ENCODE assay signal across 23 mouse cellular contexts in the genomic region with DNA sequence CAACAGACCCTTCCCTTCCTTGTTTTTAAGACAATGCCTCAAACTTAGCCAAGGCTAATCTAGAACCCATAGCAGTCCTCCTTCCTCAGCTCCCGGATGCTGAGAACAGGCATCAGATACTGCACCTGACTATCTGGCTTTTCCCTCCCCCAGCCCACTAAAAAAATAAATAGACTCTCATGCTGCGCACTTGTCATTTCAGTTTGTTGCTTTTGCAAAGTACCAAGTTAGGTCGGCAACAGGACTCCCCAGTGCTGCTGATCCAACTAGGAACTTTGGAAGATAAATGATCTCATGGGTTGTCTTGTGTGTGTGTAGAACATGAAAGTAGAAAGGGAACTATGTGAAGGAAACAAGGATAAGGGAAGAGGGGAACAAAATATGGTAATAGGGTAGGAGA. TPM values are rescaled to one million over a fixed set of nuclear protein-coding genes. Genes with fewer than 3 reads are reported as not detected.
DNase-seq lines count a peak whose midpoint lies in the region; ATAC-seq and TF ChIP-seq lines count a peak whose summit lies in the region.
"Had no signal": no experiment of that assay in that cellular context is flagged by ENCODE, and none has a peak within 500 bp of the region (broad histone marks: within the 10 kb centered on the region; RNA-seq: fewer than 3 reads in every experiment).

No protein-coding gene starts in this region.

- TF ChIP-seq CTCF in lung, embryonic 14.5 days (IDR thresholded peaks at IDR 0.05; ENCODE audit: low read depth), result no peak
- TF ChIP-seq CTCF in MEL (IDR thresholded peaks at IDR 0.05 in 2 of 3, conservative IDR thresholded peaks at IDR 0.05 in 1 of 3; ENCODE audit: control insufficient read depth in 1 of 3, insufficient read depth in 1 of 3, low read depth in 2 of 3, low read length in 3 of 3, poor library complexity in 1 of 3, severe bottlenecking in 1 of 3), result no peak

- H3K4me1 ChIP-seq in heart, embryonic 14.5 days (ENCODE audit: control insufficient read depth in 2 of 2, insufficient read depth in 2 of 2, low read length in 2 of 2), result peaks cover 3 to 12% of the 10 kb centered on the region in 2 experiments
- H3K4me1 ChIP-seq in lung, embryonic 14.5 days (ENCODE audit: insufficient read depth), result 0 out of 2 replicates have a peak, but pooled peaks cover 3% of the 10 kb centered on the region
- peaks cover 0 to 22% of the 10 kb centered on the region in 2 experiments for H3K4me1 ChIP-seq in MEL (ENCODE audit: control insufficient read depth in 1 of 2, insufficient read depth in 2 of 2, low read length in 2 of 2)
- peaks cover 45% of the 10 kb centered on the region for H3K4me1 ChIP-seq in liver, embryonic 13.5 days (replicated peaks)

- TF ChIP-seq EP300 in MEL (IDR thresholded peaks at IDR 0.05; ENCODE audit: low read depth in 1 of 2, low read length in 2 of 2), result no peak

- H3K9ac ChIP-seq in heart, embryonic 14.5 days (ENCODE audit: low read length), result peak overlapping the region; percentile 100; the same call in 1 of the 2 replicates
- H3K9ac ChIP-seq in lung, embryonic 14.5 days, result no peak overlapping the region
- H3K9ac ChIP-seq in MEL (ENCODE audit: control insufficient read depth, low read depth, low read length, poor library complexity, severe bottlenecking), result peak overlapping the region; percentile 100
- peak overlapping the region; percentile 99; the same call in 1 of the 2 replicates for H3K9ac ChIP-seq in liver, embryonic 13.5 days

- H3K27me3 ChIP-seq in heart, embryonic 14.5 days (ENCODE audit: control insufficient read depth, insufficient read depth, low read length), result 0 out of 2 replicates have a peak, but pooled peaks cover 6% of the 10 kb centered on the region
- H3K27me3 ChIP-seq in lung, embryonic 14.5 days (ENCODE audit: insufficient read depth, low read length), result peaks cover 4% of the 10 kb centered on the region
- no peaks in the 10 kb centered on the region for H3K27me3 ChIP-seq in MEL (ENCODE audit: control insufficient read depth in 1 of 2, insufficient read depth in 2 of 2, low read length in 2 of 2)
- H3K27me3 ChIP-seq in liver, embryonic 13.5 days, result no peaks in the 10 kb centered on the region
- H3K27me3 ChIP-seq: Patski; stomach, embryonic 15.5 days had no signal

- no peak overlapping the region for H3K4me3 ChIP-seq in heart, embryonic 14.5 days (ENCODE audit: control insufficient read depth in 1 of 2, insufficient read depth in 1 of 2, low read depth in 1 of 2, low read length in 2 of 2)
- no peak overlapping the region for H3K4me3 ChIP-seq in lung, embryonic 14.5 days (ENCODE audit: low read depth, low read length)
- peak overlapping the region; percentile 69 to 78 for H3K4me3 ChIP-seq in MEL (ENCODE audit: control insufficient read depth in 1 of 2, insufficient read depth in 1 of 2, low read depth in 2 of 2, low read length in 2 of 2)
- 0 out of 2 replicates have a peak overlapping the region, but pooled peaks have one; percentile 98 for H3K4me3 ChIP-seq in liver, embryonic 13.5 days (replicated peaks)

- H3K9me3 ChIP-seq in heart, embryonic 14.5 days (ENCODE audit: control insufficient read depth, low read length), result no peaks in the 10 kb centered on the region
- no peaks in the 10 kb centered on the region for H3K9me3 ChIP-seq in lung, embryonic 14.5 days (ENCODE audit: low read depth, low read length)
- no peaks in the 10 kb centered on the region for H3K9me3 ChIP-seq in MEL (replicated peaks; ENCODE audit: insufficient read depth, low read length)
- 0 out of 2 replicates have a peak, but pooled peaks cover 4% of the 10 kb centered on the region for H3K9me3 ChIP-seq in liver, embryonic 13.5 days (replicated peaks)
- H3K9me3 ChIP-seq: stomach, embryonic 15.5 days had no signal

- H3K36me3 ChIP-seq in heart, embryonic 14.5 days (ENCODE audit: control insufficient read depth, insufficient read depth, low read length), result peaks cover 22% of the 10 kb centered on the region
- peaks cover 20% of the 10 kb centered on the region for H3K36me3 ChIP-seq in lung, embryonic 14.5 days (ENCODE audit: insufficient read depth)
- peaks cover 15 to 23% of the 10 kb centered on the region in 2 experiments for H3K36me3 ChIP-seq in MEL (ENCODE audit: control insufficient read depth in 1 of 2, insufficient read depth in 2 of 2, low read length in 2 of 2)
- peaks cover 22% of the 10 kb centered on the region for H3K36me3 ChIP-seq in liver, embryonic 13.5 days

- peaks cover 26% of the 10 kb centered on the region for H3K79me2 ChIP-seq in MEL (ENCODE audit: control insufficient read depth, insufficient read depth, low read length, poor library complexity)

- DNase-seq in heart, adult 18-20 months, result no peak
- DNase-seq in lung, embryonic 14.5 days, result no peak
- DNase-seq in lung, postnatal 10 days, result no peak
- DNase-seq in MEL (ENCODE audit: low read depth, low spot score), result peak; percentile 53
- DNase-seq in liver, embryonic 13.5 days, result no peak
- no peak for DNase-seq in gastrocnemius, adult 18-20 months (ENCODE audit: low spot score)
- DNase-seq: adrenal gland, adult 8-10 months; cerebellum, adult 8-10 months; heart, postnatal 4 days; kidney, adult 11 months; kidney, postnatal 10 days; layer of hippocampus, postnatal 36 days; lung, adult 2 months; midbrain, embryonic 14.5 days; thymus, adult 18-20 months had no signal

- 46% methylated on average over 3 of the region's 3 CpGs for WGBS in heart, embryonic 14.5 days
- WGBS in lung, embryonic 14.5 days, result 23% methylated on average over 3 of the region's 3 CpGs
- 66% methylated on average over 3 of the region's 3 CpGs for WGBS in liver, embryonic 13.5 days (ENCODE audit: insufficient replicate concordance)

- no peak overlapping the region for H3K27ac ChIP-seq in heart, embryonic 14.5 days (replicated peaks in 1 of 2; ENCODE audit: control insufficient read depth in 1 of 2, insufficient read depth in 1 of 2, low read depth in 2 of 2, low read length in 2 of 2)
- H3K27ac ChIP-seq in lung, embryonic 14.5 days (ENCODE audit: low read depth), result no peak overlapping the region
- no peak overlapping the region for H3K27ac ChIP-seq in MEL (ENCODE audit: control insufficient read depth, low read depth, low read length)
- no peak overlapping the region for H3K27ac ChIP-seq in liver, embryonic 13.5 days

- no peak for TF ChIP-seq POLR2A in MEL (IDR thresholded peaks at IDR 0.05; ENCODE audit: control insufficient read depth in 1 of 2, insufficient read depth in 1 of 2, low read depth in 1 of 2, low read length in 2 of 2, poor library complexity in 1 of 2)

- ATAC-seq in heart, embryonic 14.5 days (ENCODE audit: insufficient number of reproducible peaks, insufficient read depth, low FRiP score, low read depth), result no peak
- no peak for ATAC-seq in lung, embryonic 14.5 days (ENCODE audit: insufficient read depth)
- no peak for ATAC-seq in liver, embryonic 13.5 days (ENCODE audit: low read depth)
- no peak for ATAC-seq in frontal cortex, adult (ENCODE audit: low TSS enrichment)
- ATAC-seq: forebrain, embryonic 16.5 days; hindbrain, postnatal 0 days had no signal

- TF ChIP-seq RAD21 in MEL (IDR thresholded peaks at IDR 0.05; ENCODE audit: low read depth, low read length), result no peak

- H3K4me2 ChIP-seq in heart, embryonic 14.5 days (ENCODE audit: low read length), result peak overlapping the region; percentile 86; the same call in 1 of the 2 replicates
- H3K4me2 ChIP-seq in lung, embryonic 14.5 days, result peak overlapping the region; percentile 89; the same call in 1 of the 2 replicates
- peak overlapping the region; percentile 82 for H3K4me2 ChIP-seq in liver, embryonic 13.5 days

TF ChIP-seq in MEL, 35 proteins besides CTCF, POLR2A, EP300 and RAD21 (continues in another document):
- TF ChIP-seq HCFC1 (IDR thresholded peaks at IDR 0.05; ENCODE audit: low read depth, low read length), result no peak
- no peak for TF ChIP-seq TBP (IDR thresholded peaks at IDR 0.05; ENCODE audit: low read depth, low read length)
- no peak for TF ChIP-seq MAX (IDR thresholded peaks at IDR 0.05; ENCODE audit: low read length)
- TF ChIP-seq GATA1 (IDR thresholded peaks at IDR 0.05; ENCODE audit: low read depth, low read length), result peak; percentile 47
- peak; percentile 55; the same call in 1 of the 2 replicates for TF ChIP-seq MXI1 (IDR thresholded peaks at IDR 0.05; ENCODE audit: low read depth, low read length)
- TF ChIP-seq USF2 (IDR thresholded peaks at IDR 0.05; ENCODE audit: borderline replicate concordance in 1 of 2, insufficient read depth in 1 of 2, low read depth in 1 of 2, low read length in 2 of 2), result no peak
- no peak for TF ChIP-seq POLR2AphosphoS5 (IDR thresholded peaks at IDR 0.05; ENCODE audit: borderline replicate concordance, low read depth, low read length)
- no peak for TF ChIP-seq RCOR1 (IDR thresholded peaks at IDR 0.05; ENCODE audit: low read depth, low read length)

RNA-seq across cellular contexts. Expression of gene Srsf6, which starts 1.6 kb away (rescaled TPM):
- polyA plus RNA-seq in heart, embryonic 14.5 days (2014; fragmentation: Nextera tagmentation; extraction: Ambion mirVana), result 111 and 124 TPM in 2 replicates
- total RNA-seq in heart, adult 18-20 months (2021), result 10 to 100 TPM; 61.5 to 68.1 TPM
- 242 and 244 TPM in 2 replicates for polyA plus RNA-seq in lung, embryonic 14.5 days (2014; fragmentation: Nextera tagmentation; extraction: Ambion mirVana)
- total RNA-seq in MEL (2012; rRNA removed), result 155 and 173 TPM in 2 replicates
- polyA plus RNA-seq in MEL (2012; ENCODE audit: insufficient read depth in 1 of 2, insufficient read length in 2 of 2, low read depth in 1 of 2, low replicate concordance in 2 of 2, missing spikeins in 1 of 2), result 100 to 1,000 TPM in 1 of 2 experiments, 10 to 100 TPM in 1; 69.2 to 284 TPM
- polyA plus RNA-seq in liver, embryonic 13.5 days (2015; fragmentation: Nextera tagmentation; extraction: Ambion mirVana), result 138 and 164 TPM in 2 replicates
- 10 to 100 TPM; 38.1 to 38.4 TPM for total RNA-seq in gastrocnemius, adult 18-20 months (2021)

RNA-seq across cellular contexts. Expression of gene L3mbtl1, which starts 13.6 kb away (rescaled TPM):
- 0.24 TPM in 1 of 2 replicates, not detected in the other for polyA plus RNA-seq in heart, embryonic 14.5 days (2014; fragmentation: Nextera tagmentation; extraction: Ambion mirVana)
- not detected for total RNA-seq in heart, adult 18-20 months (2021)
- 0.21 TPM in 1 of 2 replicates, not detected in the other for polyA plus RNA-seq in lung, embryonic 14.5 days (2014; fragmentation: Nextera tagmentation; extraction: Ambion mirVana)
- total RNA-seq in MEL (2012; rRNA removed), result 0.04 and 0.20 TPM in 2 replicates
- polyA plus RNA-seq in MEL (2012; ENCODE audit: insufficient read depth in 1 of 2, insufficient read length in 2 of 2, low read depth in 1 of 2, low replicate concordance in 2 of 2, missing spikeins in 1 of 2), result under 1 TPM in 1 of 2 experiments, not detected in 1; 0.31 TPM
- 0.03 and 0.06 TPM in 2 replicates for polyA plus RNA-seq in liver, embryonic 13.5 days (2015; fragmentation: Nextera tagmentation; extraction: Ambion mirVana)
- not detected for total RNA-seq in gastrocnemius, adult 18-20 months (2021)
- total RNA-seq: heart, postnatal 4 days had no signal
- polyA plus RNA-seq: myocyte had no signal

RNA-seq across cellular contexts. Expression of gene Sgk2, which starts 57.4 kb away (rescaled TPM):
- not detected in 2 replicates for polyA plus RNA-seq in heart, embryonic 14.5 days (2014; fragmentation: Nextera tagmentation; extraction: Ambion mirVana)
- not detected for total RNA-seq in heart, adult 18-20 months (2021)
- not detected in 2 replicates for polyA plus RNA-seq in lung, embryonic 14.5 days (2014; fragmentation: Nextera tagmentation; extraction: Ambion mirVana)
- total RNA-seq in MEL (2012; rRNA removed), result not detected in 2 replicates
- not detected for polyA plus RNA-seq in MEL (2012; ENCODE audit: insufficient read depth in 1 of 2, insufficient read length in 2 of 2, low read depth in 1 of 2, low replicate concordance in 2 of 2, missing spikeins in 1 of 2)
- polyA plus RNA-seq in liver, embryonic 13.5 days (2015; fragmentation: Nextera tagmentation; extraction: Ambion mirVana), result 2.7 and 4.6 TPM in 2 replicates
- not detected for total RNA-seq in gastrocnemius, adult 18-20 months (2021)
- total RNA-seq: heart, postnatal 4 days; megakaryocyte, adult 5-6 weeks had no signal
- polyA plus RNA-seq: forebrain, embryonic 16.5 days; myocyte had no signal

Comparison
In these comparisons a context has a peak if more than half of its experiments do, and no peak if none do; other contexts are left out.
1. H3K4me3 ChIP-seq: peak in MEL (2 of 2) and liver, embryonic 13.5 days (single experiment); none in heart, embryonic 14.5 days (0 of 2) and lung, embryonic 14.5 days (single experiment).
2. Peak in every context shown above with its lines, with median percentiles within 50 percentile points of each other: H3K4me2 ChIP-seq.